ENCODE assay signal across 11 mouse cellular contexts in genomic region chr4:135282651-135283290, GRCm38 (mm10). TPM values are rescaled to one million over a fixed set of nuclear protein-coding genes. Genes with fewer than 3 reads are reported as not detected.
A peak's percentile ranks its signal among the peaks of the same experiment; 100 is the strongest.
DNase-seq lines count a peak whose midpoint lies in the region; ATAC-seq lines count a peak whose summit lies in the region.
"Had no signal": no experiment of that assay in that cellular context is flagged by ENCODE, and none has a peak within 500 bp of the region (broad histone marks: within the 10 kb centered on the region; RNA-seq: fewer than 3 reads in every experiment).

No protein-coding gene starts in this region.

- ATAC-seq in liver, embryonic 15.5 days (ENCODE audit: insufficient read depth) = no peak
- ATAC-seq in liver, embryonic 11.5 days (replicated peaks; ENCODE audit: low FRiP score) = no peak

- H3K27ac ChIP-seq in liver, embryonic 15.5 days (replicated peaks) = 0 out of 2 replicates have a peak overlapping the region, but pooled peaks have one; percentile 24
- H3K27ac ChIP-seq in liver, embryonic 11.5 days (ENCODE audit: low read depth, low read length) = no peak overlapping the region
- H3K27ac ChIP-seq: embryonic facial prominence, embryonic 12.5 days; neural tube, embryonic 12.5 days had no signal

- peak; percentile 40 for DNase-seq in gastrocnemius, adult 18-20 months (ENCODE audit: low spot score)
- DNase-seq in gastrocnemius, postnatal 4 days (ENCODE audit: low spot score in 2 of 2) = no peak
- no peak for DNase-seq in liver, embryonic 11.5 days (ENCODE audit: low spot score)
- peak; percentile 57 for DNase-seq in heart, postnatal 25 days (ENCODE audit: low spot score)
- DNase-seq in lung, postnatal 10 days = peak; percentile 82
- no peak for DNase-seq in frontal cortex, postnatal 25 days (ENCODE audit: low spot score in 2 of 2)
- no peak for DNase-seq in urinary bladder, adult 18-20 months (ENCODE audit: low spot score in 2 of 2)

- no peaks in the 10 kb centered on the region for H3K9me3 ChIP-seq in liver, embryonic 15.5 days (replicated peaks)
- no peaks in the 10 kb centered on the region for H3K9me3 ChIP-seq in liver, embryonic 11.5 days (ENCODE audit: control insufficient read depth, low read length)
- H3K9me3 ChIP-seq: embryonic facial prominence, embryonic 12.5 days; megakaryocyte, embryonic 14.5 days; neural tube, embryonic 12.5 days had no signal

- no peak overlapping the region for H3K4me2 ChIP-seq in liver, embryonic 15.5 days
- no peak overlapping the region for H3K4me2 ChIP-seq in liver, embryonic 11.5 days
- H3K4me2 ChIP-seq: embryonic facial prominence, embryonic 12.5 days; neural tube, embryonic 12.5 days had no signal

- no peaks in the 10 kb centered on the region for H3K36me3 ChIP-seq in liver, embryonic 15.5 days (replicated peaks)
- no peaks in the 10 kb centered on the region for H3K36me3 ChIP-seq in liver, embryonic 11.5 days (ENCODE audit: control insufficient read depth, insufficient read depth, low read length)
- H3K36me3 ChIP-seq: embryonic facial prominence, embryonic 12.5 days; neural tube, embryonic 12.5 days had no signal

- no peak overlapping the region for H3K4me3 ChIP-seq in liver, embryonic 15.5 days (replicated peaks)
- H3K4me3 ChIP-seq in liver, embryonic 11.5 days (ENCODE audit: low read depth, low read length) = no peak overlapping the region
- H3K4me3 ChIP-seq: embryonic facial prominence, embryonic 12.5 days; megakaryocyte, embryonic 14.5 days; neural tube, embryonic 12.5 days had no signal

- H3K4me1 ChIP-seq in liver, embryonic 15.5 days (replicated peaks) = peaks cover 42% of the 10 kb centered on the region
- H3K4me1 ChIP-seq in liver, embryonic 11.5 days (replicated peaks; ENCODE audit: control insufficient read depth, insufficient read depth, low read length) = peaks cover 26% of the 10 kb centered on the region

- WGBS in liver, embryonic 15.5 days (ENCODE audit: insufficient replicate concordance) = 67% methylated on average over 13 of the region's 13 CpGs
- 54% methylated on average over 13 of the region's 13 CpGs for WGBS in liver, embryonic 11.5 days

- no peaks in the 10 kb centered on the region for H3K27me3 ChIP-seq in liver, embryonic 15.5 days
- H3K27me3 ChIP-seq in liver, embryonic 11.5 days (replicated peaks; ENCODE audit: control insufficient read depth, insufficient read depth, low read length) = no peaks in the 10 kb centered on the region
- H3K27me3 ChIP-seq: embryonic facial prominence, embryonic 12.5 days; megakaryocyte, embryonic 14.5 days; neural tube, embryonic 12.5 days had no signal

- no peak overlapping the region for H3K9ac ChIP-seq in liver, embryonic 15.5 days
- H3K9ac ChIP-seq in liver, embryonic 11.5 days (ENCODE audit: low read depth, low read length) = no peak overlapping the region
- H3K9ac ChIP-seq: embryonic facial prominence, embryonic 12.5 days; neural tube, embryonic 12.5 days had no signal

- intact Hi-C loops in heart, postnatal 25 days (cut with DNase I) = no loop called here

RNA-seq across cellular contexts. Expression of gene Clic4, which starts 10.2 kb away (rescaled TPM):
- 10 to 100 TPM; 27.6 to 40.4 TPM for total RNA-seq in gastrocnemius, adult 18-20 months (2021)
- total RNA-seq in gastrocnemius, postnatal 4 days (2021) = 100 to 1,000 TPM; 109 to 115 TPM
- polyA plus RNA-seq in liver, embryonic 15.5 days (2015; fragmentation: Nextera tagmentation; extraction: Ambion mirVana) = 110 and 120 TPM in 2 replicates
- 149 and 176 TPM in 2 replicates for polyA plus RNA-seq in liver, embryonic 11.5 days (2014; fragmentation: Nextera tagmentation; extraction: Ambion mirVana)
- total RNA-seq in heart, postnatal 25 days (2021) = 100 to 1,000 TPM; 249 to 269 TPM

Comparison
In these comparisons a context has a peak if more than half of its experiments do, and no peak if none do; other contexts are left out.
1. DNase-seq: peak in gastrocnemius, adult 18-20 months (single experiment), heart, postnatal 25 days (single experiment) and lung, postnatal 10 days (single experiment); none in gastrocnemius, postnatal 4 days (0 of 2), liver, embryonic 11.5 days (single experiment), frontal cortex, postnatal 25 days (0 of 2) and urinary bladder, adult 18-20 months (0 of 2).